Mouse (Mus musculus) megakaryocyte, embryonic 14.5 days (primary cell): ENCODE measurements around the gene 2310022B05Rik.

Experiments used
- FLI1 ChIP-seq: IDR thresholded peaks from 2 replicates; pipeline ENCODE4 v1.6.1; 2012; ENCODE audit warnings: low read length, inconsistent platforms, mixed read lengths
- GATA1 ChIP-seq: IDR thresholded peaks from 3 replicates; pipeline ENCODE4 v1.6.1; 2012; ENCODE audit warnings: mixed read lengths, low read length, inconsistent platforms, borderline replicate concordance

DNA sequence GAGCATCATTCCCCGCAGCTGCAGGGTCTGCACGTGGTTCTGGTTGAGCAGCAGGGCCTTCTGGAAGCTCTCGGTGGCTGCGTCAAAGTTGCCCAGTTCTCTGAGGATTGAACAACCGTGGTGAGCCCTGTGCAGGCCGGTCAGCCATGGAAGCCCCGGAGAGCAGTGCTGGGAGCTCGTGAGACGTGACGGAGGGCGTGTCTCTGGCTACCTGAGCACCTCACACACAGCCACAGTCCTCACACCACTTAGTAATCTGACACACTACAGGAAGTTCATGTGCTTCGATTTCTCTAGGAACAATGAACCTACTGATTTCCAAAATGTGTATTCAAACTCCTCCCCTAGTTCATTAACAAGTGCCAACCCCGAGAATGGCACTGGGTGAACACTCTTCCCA lies 25.7 kb upstream of the 2310022B05Rik start:
- TF ChIP-seq GATA1 (no peak), FLI1 (no peak)
